Mouse (Mus musculus): Measurements from ENCODE around the gene Ubl3. TPM values are rescaled to one million over a fixed set of nuclear protein-coding genes. Genes with fewer than 3 reads are reported as not detected.

Ubl3 gene
- polyA plus RNA-seq, 1 experiment, result 43.3 TPM

DNA sequence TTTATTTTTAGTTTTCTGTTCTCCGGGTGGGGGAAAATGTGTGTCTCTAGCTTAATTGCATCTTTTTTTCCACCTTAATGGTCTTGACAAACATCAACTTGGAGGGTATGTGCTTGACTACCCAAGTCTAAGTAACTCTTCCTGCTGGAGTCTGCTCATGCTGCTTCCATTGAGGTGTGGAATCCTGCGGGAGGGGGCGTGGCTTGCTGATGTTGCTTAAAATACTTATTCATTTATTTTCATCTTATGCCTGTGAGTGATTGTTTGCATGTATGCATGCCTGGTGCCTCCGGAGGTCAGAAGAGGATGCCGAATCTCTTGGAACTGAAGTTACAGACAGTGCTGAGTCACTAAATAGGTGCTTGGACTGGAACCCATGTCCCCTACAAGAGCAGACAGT, 22.6 kb upstream of the Ubl3 start:
- H3K36me3 ChIP-seq (ENCODE audit: control insufficient read depth, insufficient read depth), result no peaks in the 10 kb centered on the region
- H3ac ChIP-seq (ENCODE audit: control insufficient read depth, insufficient read length), result no peak overlapping the region
- H3K27me3 ChIP-seq (ENCODE audit: control insufficient read depth, insufficient read depth, insufficient read length), result no peaks in the 10 kb centered on the region
- no peak overlapping the region for H3K4me3 ChIP-seq
- H3K79me2 ChIP-seq (ENCODE audit: control insufficient read depth, insufficient read depth), result no peaks in the 10 kb centered on the region
- H3K4me2 ChIP-seq (ENCODE audit: low read depth), result no peak overlapping the region
- TF ChIP-seq MYOG (IDR thresholded peaks at IDR 0.05; ENCODE audit: control insufficient read depth in 1 of 3, insufficient read depth in 1 of 3, insufficient read length in 2 of 3, low read depth in 2 of 3) (no peak), USF1 (IDR thresholded peaks at IDR 0.05; ENCODE audit: low read depth) (no peak), REST (IDR thresholded peaks at IDR 0.05; ENCODE audit: insufficient read depth, insufficient read length) (no peak)

DNA sequence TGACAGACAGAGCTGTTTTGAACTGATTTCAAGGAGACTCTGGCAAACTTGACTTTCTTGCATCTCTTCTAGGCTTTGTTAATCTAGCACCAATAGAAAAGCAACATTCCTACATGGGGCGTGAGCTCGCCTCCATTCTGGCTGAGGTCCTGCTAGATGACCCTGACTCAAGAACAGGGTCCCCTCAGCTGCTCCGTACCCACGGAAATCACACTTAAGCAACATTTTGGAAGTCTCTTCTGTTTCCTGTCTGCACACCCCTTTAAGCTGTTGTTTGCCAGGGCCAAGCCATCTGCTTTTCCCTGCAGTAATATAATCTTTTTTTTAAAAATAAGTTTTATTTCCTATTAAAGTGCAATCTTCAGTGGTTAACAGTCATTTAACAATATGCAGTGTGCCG, 20.1 kb upstream of the Ubl3 start:
- TF ChIP-seq REST (IDR thresholded peaks at IDR 0.05; ENCODE audit: insufficient read depth, insufficient read length), result no peak
- no peak for TF ChIP-seq CEBPB (IDR thresholded peaks at IDR 0.05; ENCODE audit: insufficient read depth, poor library complexity, severe bottlenecking)
- TF ChIP-seq SRF (IDR thresholded peaks at IDR 0.05; ENCODE audit: control insufficient read depth, insufficient read length, low read depth), result no peak
- TF ChIP-seq MYOD1 (IDR thresholded peaks at IDR 0.05; ENCODE audit: control insufficient read depth in 1 of 3, insufficient read length in 2 of 3, low read depth in 2 of 3), result no peak
- no peak for TF ChIP-seq E2F4 (IDR thresholded peaks at IDR 0.05; ENCODE audit: insufficient read depth)
- no peak for TF ChIP-seq POLR2A (IDR thresholded peaks at IDR 0.05; ENCODE audit: insufficient read length, low read depth)
- no peak for TF ChIP-seq MAX (IDR thresholded peaks at IDR 0.05; ENCODE audit: low read depth)
- no peak overlapping the region for H3ac ChIP-seq (ENCODE audit: control insufficient read depth, insufficient read length)
- no peak overlapping the region for H3K4me2 ChIP-seq (ENCODE audit: low read depth)
- H3K79me2 ChIP-seq (ENCODE audit: control insufficient read depth, insufficient read depth), result no peaks in the 10 kb centered on the region
- H3K4me3 ChIP-seq, result no peak overlapping the region
- no peaks in the 10 kb centered on the region for H3K27me3 ChIP-seq (ENCODE audit: control insufficient read depth, insufficient read depth, insufficient read length)
- no peaks in the 10 kb centered on the region for H3K36me3 ChIP-seq (ENCODE audit: control insufficient read depth, insufficient read depth)

DNA sequence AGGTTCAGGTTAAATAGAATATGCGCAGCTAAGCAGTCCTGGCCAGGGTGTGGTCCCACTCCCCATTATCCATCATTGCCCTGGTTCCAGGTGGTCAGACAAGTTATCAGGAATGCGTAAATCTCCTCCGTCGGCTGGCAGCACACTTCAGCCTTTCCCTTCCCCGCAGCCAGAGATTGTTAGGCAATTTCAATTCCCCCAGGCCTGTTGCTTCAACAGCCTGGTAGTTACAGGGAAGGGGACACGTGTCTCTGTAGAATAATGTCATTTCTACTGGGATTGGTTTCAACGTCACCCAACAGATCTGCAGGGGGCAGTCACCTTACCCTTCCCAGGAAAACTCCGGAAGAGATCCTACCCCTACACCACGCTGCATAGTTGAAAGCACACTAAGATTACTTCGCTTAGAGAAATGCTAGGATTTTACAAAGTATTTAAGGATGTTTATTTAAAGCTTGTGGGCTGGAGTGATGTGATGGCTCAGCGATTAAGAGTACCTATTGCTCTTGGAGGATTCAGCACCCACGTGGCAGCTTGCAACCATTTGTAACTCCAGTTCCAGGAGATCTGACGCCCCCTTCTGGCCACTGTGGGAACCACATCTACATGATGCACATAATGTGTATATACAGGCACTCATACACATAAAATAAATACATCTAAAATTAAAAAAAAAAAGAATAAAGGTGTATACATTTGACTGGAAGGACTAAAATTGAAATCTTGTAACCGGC, 18.1 kb upstream of the Ubl3 start:
- Histone ChIP-seq H3K36me3 (ENCODE audit: control insufficient read depth, insufficient read depth) (no peaks in the 10 kb centered on the region), H3K4me2 (ENCODE audit: low read depth) (no peak overlapping the region), H3K4me3 (no peak overlapping the region), H3ac (ENCODE audit: control insufficient read depth, insufficient read length) (no peak overlapping the region), H3K79me2 (ENCODE audit: control insufficient read depth, insufficient read depth) (no peaks in the 10 kb centered on the region), H3K27me3 (ENCODE audit: control insufficient read depth, insufficient read depth, insufficient read length) (no peaks in the 10 kb centered on the region)
- TF ChIP-seq TCF3 (IDR thresholded peaks at IDR 0.05; ENCODE audit: insufficient read length, low read depth) (no peak), MYOD1 (IDR thresholded peaks at IDR 0.05; ENCODE audit: control insufficient read depth in 1 of 3, insufficient read length in 2 of 3, low read depth in 2 of 3) (no peak), TCF12 (IDR thresholded peaks at IDR 0.05; ENCODE audit: insufficient read depth, poor library complexity, severe bottlenecking) (no peak), MAX (IDR thresholded peaks at IDR 0.05; ENCODE audit: low read depth) (no peak)

DNA sequence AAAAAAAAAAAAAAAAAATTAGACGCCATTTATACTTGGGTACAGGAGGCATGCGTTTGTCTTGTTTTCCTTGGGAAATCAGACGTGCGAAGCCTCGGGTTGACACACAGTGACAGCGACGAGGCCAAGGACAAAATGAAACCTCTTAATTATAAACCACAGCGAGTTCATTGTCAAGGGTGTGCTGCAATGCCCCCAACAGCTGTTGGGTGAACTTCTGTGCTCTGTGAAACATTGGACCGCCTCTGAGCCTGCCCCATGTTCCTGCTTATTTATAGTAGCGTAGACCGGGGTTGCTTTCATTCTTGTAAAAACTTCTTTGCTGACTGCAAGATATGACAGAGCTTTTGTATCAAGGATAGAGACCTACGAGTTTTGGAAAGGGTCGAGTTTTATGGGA, 16.9 kb upstream of the Ubl3 start:
- Histone ChIP-seq H3ac (ENCODE audit: control insufficient read depth, insufficient read length) (no peak overlapping the region), H3K4me3 (no peak overlapping the region), H3K79me2 (ENCODE audit: control insufficient read depth, insufficient read depth) (no peaks in the 10 kb centered on the region), H3K27me3 (ENCODE audit: control insufficient read depth, insufficient read depth, insufficient read length) (no peaks in the 10 kb centered on the region), H3K36me3 (ENCODE audit: control insufficient read depth, insufficient read depth) (no peaks in the 10 kb centered on the region), H3K4me2 (ENCODE audit: low read depth) (peak overlapping the region; percentile 47)
- TF ChIP-seq TCF12 (IDR thresholded peaks at IDR 0.05; ENCODE audit: insufficient read depth, poor library complexity, severe bottlenecking) (peak; percentile 52), CEBPB (IDR thresholded peaks at IDR 0.05; ENCODE audit: insufficient read depth, poor library complexity, severe bottlenecking) (peak; percentile 43; the same call in 1 of the 2 replicates), MYOD1 (IDR thresholded peaks at IDR 0.05; ENCODE audit: control insufficient read depth in 1 of 3, insufficient read length in 2 of 3, low read depth in 2 of 3) (peak; percentile 67 to 87 (median 82)), MYOG (IDR thresholded peaks at IDR 0.05; ENCODE audit: control insufficient read depth in 1 of 3, insufficient read depth in 1 of 3, insufficient read length in 2 of 3, low read depth in 2 of 3) (peak in 2 of 3 experiments; percentile 77 to 87), MAX (IDR thresholded peaks at IDR 0.05; ENCODE audit: low read depth) (no peak)

DNA sequence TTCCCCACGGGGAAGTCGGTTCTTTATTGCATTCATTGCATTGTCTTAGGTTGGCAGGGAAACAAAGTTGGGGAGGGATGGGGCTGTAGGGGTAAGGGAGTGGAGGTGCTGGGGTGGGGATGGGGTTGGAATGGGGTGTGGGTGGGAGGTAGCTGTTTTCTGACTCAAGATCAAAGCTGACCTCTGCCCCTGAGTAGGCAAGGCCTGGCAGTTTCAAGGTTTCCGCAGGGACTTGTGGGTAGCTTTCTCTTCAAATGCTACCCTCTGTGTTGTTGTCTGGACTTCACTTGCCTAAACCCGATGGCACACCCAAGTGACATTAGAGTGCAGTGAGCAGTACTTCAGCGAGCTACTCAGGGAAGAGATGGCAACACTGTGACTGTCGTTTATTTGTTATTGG, 13.0 kb upstream of the Ubl3 start:
- Histone ChIP-seq H3K4me3 (no peak overlapping the region), H3K36me3 (ENCODE audit: control insufficient read depth, insufficient read depth) (no peaks in the 10 kb centered on the region), H3ac (ENCODE audit: control insufficient read depth, insufficient read length) (no peak overlapping the region), H3K27me3 (ENCODE audit: control insufficient read depth, insufficient read depth, insufficient read length) (no peaks in the 10 kb centered on the region), H3K79me2 (ENCODE audit: control insufficient read depth, insufficient read depth) (no peaks in the 10 kb centered on the region), H3K4me2 (ENCODE audit: low read depth) (no peak overlapping the region)
- TF ChIP-seq CEBPB (IDR thresholded peaks at IDR 0.05; ENCODE audit: insufficient read depth, poor library complexity, severe bottlenecking) (no peak), E2F4 (IDR thresholded peaks at IDR 0.05; ENCODE audit: insufficient read depth) (no peak), USF1 (IDR thresholded peaks at IDR 0.05; ENCODE audit: low read depth) (no peak), SRF (IDR thresholded peaks at IDR 0.05; ENCODE audit: control insufficient read depth, insufficient read length, low read depth) (no peak), TCF12 (IDR thresholded peaks at IDR 0.05; ENCODE audit: insufficient read depth, poor library complexity, severe bottlenecking) (no peak), POLR2A (IDR thresholded peaks at IDR 0.05; ENCODE audit: insufficient read length, low read depth) (no peak), TCF3 (IDR thresholded peaks at IDR 0.05; ENCODE audit: insufficient read length, low read depth) (no peak), REST (IDR thresholded peaks at IDR 0.05; ENCODE audit: insufficient read depth, insufficient read length) (no peak), POLR2AphosphoS2 (IDR thresholded peaks at IDR 0.05; ENCODE audit: insufficient read length, low read depth) (no peak), MYOG (IDR thresholded peaks at IDR 0.05; ENCODE audit: control insufficient read depth in 1 of 3, insufficient read depth in 1 of 3, insufficient read length in 2 of 3, low read depth in 2 of 3) (no peak), MYOD1 (IDR thresholded peaks at IDR 0.05; ENCODE audit: control insufficient read depth in 1 of 3, insufficient read length in 2 of 3, low read depth in 2 of 3) (no peak), MAX (IDR thresholded peaks at IDR 0.05; ENCODE audit: low read depth) (no peak)

All from myocyte (in vitro differentiated cells).